Mouse (Mus musculus) forebrain, embryonic 15.5 days (tissue): ENCODE measurements around the gene Atg4b. TPM values are rescaled to one million over a fixed set of nuclear protein-coding genes. Genes with fewer than 3 reads are reported as not detected.

Experiments used
- ATAC-seq: fragments of 200-750 bp; cut with Nextera tagmentation; replicated peaks from 2 replicates; pipeline ENCODE4 v1.8.0; 2017; ENCODE audit warnings: mild to moderate bottlenecking, moderate TSS enrichment, moderate library complexity
- H3K27ac ChIP-seq: fragments of 300-500 bp; sonication (generic); replicated peaks from 2 replicates; pipeline ENCODE4 v1.5.1; 2015; ENCODE audit warnings: mild to moderate bottlenecking, inconsistent platforms
- H3K27me3 ChIP-seq: fragments of 300-500 bp; sonication (generic); 2 replicates; pipeline ENCODE4 v1.6.1; 2015; ENCODE audit warnings: inconsistent platforms
- H3K36me3 ChIP-seq: fragments of 300-500 bp; sonication (generic); 2 replicates; pipeline ENCODE4 v1.6.1; 2015; ENCODE audit warnings: mild to moderate bottlenecking, inconsistent platforms
- H3K4me1 ChIP-seq: fragments of 300-500 bp; sonication (generic); 2 replicates; pipeline ENCODE4 v1.6.1; 2015; ENCODE audit warnings: inconsistent platforms
- H3K4me2 ChIP-seq: fragments of 300-500 bp; sonication (generic); replicated peaks from 2 replicates; pipeline ENCODE4 v1.6.1; 2015; ENCODE audit warnings: mild to moderate bottlenecking, inconsistent platforms
- H3K4me3 ChIP-seq: fragments of 300-500 bp; sonication (generic); 2 replicates; pipeline ENCODE4 v1.5.1; 2015; ENCODE audit warnings: mild to moderate bottlenecking, inconsistent platforms
- H3K9ac ChIP-seq: fragments of 300-500 bp; sonication (generic); replicated peaks from 2 replicates; pipeline ENCODE4 v1.6.1; 2015; ENCODE audit warnings: mild to moderate bottlenecking, inconsistent platforms
- H3K9me3 ChIP-seq: fragments of 300-500 bp; sonication (generic); 2 replicates; pipeline ENCODE4 v1.6.1; 2016; ENCODE audit warnings: inconsistent platforms
- WGBS: fragments of 180-500 bp; shearing (Covaris S2); methylation state at CpG from one replicate; pipeline ENCODE4 v1.1.7; 2015; ENCODE audit warnings: mixed read lengths; 5-methylcytosine and 5-hydroxymethylcytosine counted together
- polyA plus RNA-seq: library from polyadenylated mRNA; unstranded; fragments of >200 nt; fragmentation: Nextera tagmentation; extraction: Ambion mirVana; gene quantifications from 2 replicates; pipeline ENCODE4 v1.2.1, GENCODE M21; 2015

Gene Atg4b
- polyA plus RNA-seq, 1 experiment from 2014 or later = 104 TPM

- ATAC-seq = no peak
- H3K9ac ChIP-seq = no peak overlapping the region
- WGBS = 94% methylated on average over 3 of the region's 3 CpGs
Observed at GRCm38 (mm10) chr1:93735859-93736258, 15.4 kb upstream of the Atg4b start.

GRCm38 (mm10) chr1:93737711-93738110, 13.6 kb upstream of the Atg4b start:
- no peak for ATAC-seq
- H3K9me3 ChIP-seq = no peaks in the 10 kb centered on the region
- H3K27me3 ChIP-seq = no peaks in the 10 kb centered on the region
- no peak overlapping the region for H3K27ac ChIP-seq
- no peak overlapping the region for H3K9ac ChIP-seq
- no peak overlapping the region for H3K4me3 ChIP-seq
- 94% methylated on average over 5 of the region's 5 CpGs for WGBS
- H3K36me3 ChIP-seq = no peaks in the 10 kb centered on the region
- H3K4me2 ChIP-seq = no peak overlapping the region
- no peaks in the 10 kb centered on the region for H3K4me1 ChIP-seq

More at GRCm38 (mm10) chr1:93735859-93736258, 15.4 kb upstream of the Atg4b start:
- Histone ChIP-seq H3K4me2 (no peak overlapping the region), H3K27ac (no peak overlapping the region), H3K4me1 (peaks cover 6% of the 10 kb centered on the region; the same call in 1 of the 2 replicates), H3K36me3 (no peaks in the 10 kb centered on the region), H3K4me3 (no peak overlapping the region), H3K27me3 (no peaks in the 10 kb centered on the region), H3K9me3 (no peaks in the 10 kb centered on the region)

- Histone ChIP-seq H3K9me3 (no peaks in the 10 kb centered on the region), H3K4me3 (no peak overlapping the region), H3K27me3 (no peaks in the 10 kb centered on the region), H3K4me1 (no peaks in the 10 kb centered on the region), H3K36me3 (peaks cover 3% of the 10 kb centered on the region; the same call in 1 of the 2 replicates), H3K9ac (no peak overlapping the region), H3K4me2 (no peak overlapping the region), H3K27ac (no peak overlapping the region)
- 99% methylated on average over 2 of the region's 2 CpGs for WGBS
- no peak for ATAC-seq
Observed at GRCm38 (mm10) chr1:93740671-93741070, 10.6 kb upstream of the Atg4b start.

GRCm38 (mm10) chr1:93741987-93742386, 9.3 kb upstream of the Atg4b start:
- H3K9me3 ChIP-seq = no peaks in the 10 kb centered on the region
- no peak overlapping the region for H3K4me3 ChIP-seq
- WGBS = 93% methylated on average over 4 of the region's 4 CpGs
- H3K36me3 ChIP-seq = peaks cover 3% of the 10 kb centered on the region; the same call in 1 of the 2 replicates
- ATAC-seq = no peak
- H3K4me2 ChIP-seq = no peak overlapping the region
- no peak overlapping the region for H3K9ac ChIP-seq
- no peaks in the 10 kb centered on the region for H3K27me3 ChIP-seq
- H3K27ac ChIP-seq = no peak overlapping the region
- no peaks in the 10 kb centered on the region for H3K4me1 ChIP-seq

- peaks cover 3% of the 10 kb centered on the region; the same call in 1 of the 2 replicates for H3K36me3 ChIP-seq
- no peak overlapping the region for H3K4me3 ChIP-seq
- H3K27me3 ChIP-seq = no peaks in the 10 kb centered on the region
- H3K27ac ChIP-seq = no peak overlapping the region
- H3K4me1 ChIP-seq = no peaks in the 10 kb centered on the region
- no peaks in the 10 kb centered on the region for H3K9me3 ChIP-seq
- H3K9ac ChIP-seq = no peak overlapping the region
- no peak overlapping the region for H3K4me2 ChIP-seq
- no peak for ATAC-seq
Observed at GRCm38 (mm10) chr1:93742910-93743309, 8.4 kb upstream of the Atg4b start.

- Histone ChIP-seq H3K9me3 (no peaks in the 10 kb centered on the region), H3K36me3 (peaks cover 24% of the 10 kb centered on the region), H3K27me3 (no peaks in the 10 kb centered on the region), H3K4me3 (no peak overlapping the region), H3K27ac (no peak overlapping the region), H3K4me2 (no peak overlapping the region), H3K9ac (no peak overlapping the region), H3K4me1 (no peaks in the 10 kb centered on the region)
- no peak for ATAC-seq
- WGBS = 93% methylated on average over 5 of the region's 5 CpGs
Observed at GRCm38 (mm10) chr1:93746179-93746578, 5.1 kb upstream of the Atg4b start.

GRCm38 (mm10) chr1:93748539-93748938, 2.8 kb upstream of the Atg4b start:
- Histone ChIP-seq H3K27me3 (no peaks in the 10 kb centered on the region), H3K4me2 (no peak overlapping the region), H3K9me3 (no peaks in the 10 kb centered on the region), H3K9ac (no peak overlapping the region), H3K4me1 (peaks cover 6% of the 10 kb centered on the region), H3K36me3 (peaks cover 23% of the 10 kb centered on the region), H3K4me3 (no peak overlapping the region), H3K27ac (no peak overlapping the region)
- WGBS = 97% methylated on average over 1 of the region's 1 CpGs
- no peak for ATAC-seq

- peak; percentile 27 for ATAC-seq
- H3K4me1 ChIP-seq = peaks cover 28% of the 10 kb centered on the region
- peaks cover 16% of the 10 kb centered on the region for H3K36me3 ChIP-seq
- no peaks in the 10 kb centered on the region for H3K9me3 ChIP-seq
- peak overlapping the region; percentile 73 for H3K9ac ChIP-seq
- H3K27ac ChIP-seq = peak overlapping the region; percentile 87
- peak overlapping the region; percentile 85 for H3K4me2 ChIP-seq
- peak overlapping the region; percentile 98 for H3K4me3 ChIP-seq
- under 1% methylated on average over 59 of the region's 59 CpGs for WGBS
- no peaks in the 10 kb centered on the region for H3K27me3 ChIP-seq
Observed at GRCm38 (mm10) chr1:93753911-93754572, 2.7 kb downstream of the Atg4b start.

- no peaks in the 10 kb centered on the region for H3K9me3 ChIP-seq
- ATAC-seq = peak; percentile 95
- no peaks in the 10 kb centered on the region for H3K27me3 ChIP-seq
- WGBS = under 1% methylated on average over 95 of the region's 121 CpGs
- H3K36me3 ChIP-seq = peaks cover 10% of the 10 kb centered on the region; the same call in 1 of the 2 replicates
- peak within 1 kb of the TSS; percentile 98 for H3K4me3 ChIP-seq
- peak within 1 kb of the TSS; percentile 87 for H3K27ac ChIP-seq
- H3K4me2 ChIP-seq = peak within 1 kb of the TSS; percentile 85
- peak within 1 kb of the TSS; percentile 73 for H3K9ac ChIP-seq
- peaks cover 28% of the 10 kb centered on the region for H3K4me1 ChIP-seq
Observed at GRCm38 (mm10) chr1:93754573-93755290, 3.4 kb downstream of the Atg4b start, which contains the start of gene Thap4. Gene Thap4, minus strand, starts transcription at chr1:93754864.

GRCm38 (mm10) chr1:93755291-93755610, 4.0 kb downstream of the Atg4b start:
- H3K9me3 ChIP-seq = no peaks in the 10 kb centered on the region
- peak overlapping the region; percentile 98 for H3K4me3 ChIP-seq
- peak overlapping the region; percentile 73 for H3K9ac ChIP-seq
- no peaks in the 10 kb centered on the region for H3K27me3 ChIP-seq
- peaks cover 28% of the 10 kb centered on the region for H3K4me1 ChIP-seq
- ATAC-seq = no peak
- WGBS = 0% methylated on average over 13 of the region's 13 CpGs
- peak overlapping the region; percentile 87 for H3K27ac ChIP-seq
- peak overlapping the region; percentile 85 for H3K4me2 ChIP-seq
- H3K36me3 ChIP-seq = peaks cover 5% of the 10 kb centered on the region; the same call in 1 of the 2 replicates

GRCm38 (mm10) chr1:93755618-93756017, 4.3 kb downstream of the Atg4b start:
- 24% methylated on average over 7 of the region's 7 CpGs for WGBS
- Histone ChIP-seq H3K36me3 (peaks cover 1% of the 10 kb centered on the region; the same call in 1 of the 2 replicates), H3K4me3 (peak overlapping the region; percentile 98), H3K27me3 (no peaks in the 10 kb centered on the region), H3K9me3 (no peaks in the 10 kb centered on the region), H3K27ac (no peak overlapping the region), H3K4me2 (peak overlapping the region; percentile 85), H3K9ac (peak overlapping the region; percentile 73), H3K4me1 (peaks cover 28% of the 10 kb centered on the region)
- ATAC-seq = no peak

GRCm38 (mm10) chr1:93756154-93756553, 4.9 kb downstream of the Atg4b start:
- Histone ChIP-seq H3K9me3 (no peaks in the 10 kb centered on the region), H3K27me3 (no peaks in the 10 kb centered on the region), H3K4me1 (peaks cover 28% of the 10 kb centered on the region), H3K4me2 (peak overlapping the region; percentile 85; the same call in 1 of the 2 replicates), H3K9ac (no peak overlapping the region), H3K27ac (no peak overlapping the region), H3K36me3 (no peaks in the 10 kb centered on the region), H3K4me3 (peak overlapping the region; percentile 98)
- ATAC-seq = no peak
